Mouse (Mus musculus) bone marrow macrophage, adult 2 months (primary cell): ENCODE data around the gene Zfand3. TPM values are rescaled to one million over a fixed set of nuclear protein-coding genes. Genes with fewer than 3 reads are reported as not detected.

Experiments used
- H3K27ac ChIP-seq: 2 replicates; pipeline ENCODE4 v1.5.1; 2012; ENCODE audit warnings: low read depth, low read length; ENCODE audit not compliant: insufficient read depth
- H3K4me1 ChIP-seq: 2 replicates; pipeline ENCODE4 v1.6.1; 2012; ENCODE audit warnings: low read length; ENCODE audit not compliant: control insufficient read depth, insufficient read depth
- H3K4me3 ChIP-seq: 2 replicates; pipeline ENCODE4 v1.5.1; 2012; ENCODE audit warnings: mild to moderate bottlenecking, low read length, moderate library complexity; ENCODE audit not compliant: insufficient read depth
- CTCF ChIP-seq: IDR thresholded peaks from 2 replicates; pipeline ENCODE4 v1.5.1; 2012; ENCODE audit warnings: low read depth, mild to moderate bottlenecking, low read length, moderate library complexity
- POLR2A ChIP-seq: IDR thresholded peaks from 2 replicates; pipeline ENCODE4 v1.6.1; 2012; ENCODE audit warnings: mild to moderate bottlenecking, low read depth, low read length, borderline replicate concordance
- polyA plus RNA-seq: library from polyadenylated mRNA; stranded (reverse); fragments of >200 nt; gene quantifications from 2 replicates; pipeline ENCODE4 v1.2.4, GENCODE M21; 2012; ENCODE audit not compliant: missing spikeins, insufficient read depth, insufficient read length

Zfand3 gene
- polyA plus RNA-seq, 1 experiment = 80.4 TPM

DNA sequence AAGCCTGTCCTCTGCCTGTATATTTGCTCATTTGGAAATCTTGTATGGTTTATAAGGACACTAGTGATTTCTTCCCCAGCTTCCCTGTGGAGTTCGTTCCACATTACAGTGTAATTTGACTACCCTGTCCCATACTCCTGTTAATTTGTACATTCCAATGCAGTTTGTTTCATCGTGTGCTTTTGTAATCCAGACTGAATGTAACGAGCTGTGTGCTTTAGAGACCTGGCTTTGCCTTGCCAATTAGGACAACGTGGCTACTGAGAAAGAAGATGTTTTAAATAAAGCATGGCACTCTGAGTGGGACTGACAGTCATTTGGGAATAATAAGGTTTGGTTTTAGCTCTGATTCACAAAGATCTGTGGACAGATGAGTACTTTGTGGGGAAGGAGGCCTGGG lies 60.2 kb downstream of the Zfand3 start:
- peaks cover 8% of the 10 kb centered on the region for H3K4me1 ChIP-seq
- H3K27ac ChIP-seq = no peak overlapping the region
- no peak for TF ChIP-seq POLR2A
- no peak for TF ChIP-seq CTCF
- H3K4me3 ChIP-seq = no peak overlapping the region

GRCm38 (mm10) chr17:30069776-30070175 lies 65.2 kb downstream of the Zfand3 start:
- Histone ChIP-seq H3K4me3 (no peak overlapping the region), H3K4me1 (peaks cover 5% of the 10 kb centered on the region; the same call in 1 of the 2 replicates), H3K27ac (no peak overlapping the region)
- TF ChIP-seq CTCF (no peak), POLR2A (no peak)

- no peak overlapping the region for H3K27ac ChIP-seq
- TF ChIP-seq CTCF (no peak), POLR2A (no peak)
- peaks cover 9% of the 10 kb centered on the region for H3K4me1 ChIP-seq
- no peak overlapping the region for H3K4me3 ChIP-seq
Observed at GRCm38 (mm10) chr17:30070631-30071030, 66.1 kb downstream of the Zfand3 start.

DNA sequence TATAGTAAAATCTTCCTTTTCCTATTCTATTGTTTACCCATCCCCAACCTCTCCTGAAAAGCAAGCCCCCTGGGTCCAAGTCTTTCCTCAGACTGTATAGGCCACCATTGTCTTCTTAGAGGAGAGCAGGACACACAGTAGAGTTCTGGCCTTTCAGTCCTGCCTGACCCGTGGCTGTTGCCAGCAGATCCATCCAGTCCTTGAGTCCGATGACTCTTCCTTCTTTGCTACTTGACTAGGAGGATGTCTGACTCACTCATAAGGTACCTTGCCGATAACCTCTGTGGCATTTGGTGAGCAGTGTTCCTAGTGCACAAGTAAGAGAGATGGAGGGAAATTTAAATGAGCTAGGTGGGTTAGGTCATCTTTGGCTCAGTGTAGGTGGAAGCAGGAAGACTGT lies 68.1 kb downstream of the Zfand3 start:
- no peak overlapping the region for H3K27ac ChIP-seq
- H3K4me3 ChIP-seq = no peak overlapping the region
- peaks cover 14% of the 10 kb centered on the region for H3K4me1 ChIP-seq
- TF ChIP-seq POLR2A (no peak), CTCF (no peak)

DNA sequence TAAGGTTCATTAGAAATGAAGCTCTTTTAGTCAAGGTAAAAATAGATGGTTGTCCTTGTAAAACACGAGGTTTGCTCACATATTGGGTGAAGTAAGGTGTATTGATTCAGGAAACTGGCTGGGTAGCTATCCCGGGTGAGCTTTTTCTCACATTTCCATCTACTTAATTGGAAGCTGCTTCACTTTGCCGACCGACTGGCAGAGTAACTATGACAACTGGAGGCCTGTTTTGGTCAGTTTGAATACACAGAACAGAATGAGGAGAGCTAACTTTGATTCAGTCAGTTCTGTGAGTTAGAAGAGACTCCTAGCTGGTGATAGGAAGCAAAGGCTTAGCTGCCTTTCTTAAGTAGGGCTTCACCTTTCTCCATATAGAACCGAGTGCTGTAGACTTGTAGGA lies 71.4 kb downstream of the Zfand3 start:
- H3K4me3 ChIP-seq = no peak overlapping the region
- no peak overlapping the region for H3K27ac ChIP-seq
- H3K4me1 ChIP-seq = peaks cover 11% of the 10 kb centered on the region
- no peak for TF ChIP-seq CTCF
- TF ChIP-seq POLR2A = no peak

GRCm38 (mm10) chr17:30084007-30084406 lies 79.5 kb downstream of the Zfand3 start:
- TF ChIP-seq POLR2A (no peak), CTCF (no peak)
- Histone ChIP-seq H3K4me1 (peaks cover 7% of the 10 kb centered on the region), H3K4me3 (no peak overlapping the region)

GRCm38 (mm10) chr17:30086695-30087094 lies 82.2 kb downstream of the Zfand3 start:
- Histone ChIP-seq H3K4me3 (no peak overlapping the region), H3K27ac (no peak overlapping the region), H3K4me1 (peaks cover 7% of the 10 kb centered on the region)
- TF ChIP-seq CTCF = no peak
- TF ChIP-seq POLR2A = no peak

More at GRCm38 (mm10) chr17:30084007-30084406, 79.5 kb downstream of the Zfand3 start:
- H3K27ac ChIP-seq = no peak overlapping the region

GRCm38 (mm10) chr17:30088431-30088830 lies 83.9 kb downstream of the Zfand3 start:
- TF ChIP-seq POLR2A (no peak), CTCF (no peak)
- H3K27ac ChIP-seq = no peak overlapping the region
- peaks cover 7% of the 10 kb centered on the region for H3K4me1 ChIP-seq
- no peak overlapping the region for H3K4me3 ChIP-seq

DNA sequence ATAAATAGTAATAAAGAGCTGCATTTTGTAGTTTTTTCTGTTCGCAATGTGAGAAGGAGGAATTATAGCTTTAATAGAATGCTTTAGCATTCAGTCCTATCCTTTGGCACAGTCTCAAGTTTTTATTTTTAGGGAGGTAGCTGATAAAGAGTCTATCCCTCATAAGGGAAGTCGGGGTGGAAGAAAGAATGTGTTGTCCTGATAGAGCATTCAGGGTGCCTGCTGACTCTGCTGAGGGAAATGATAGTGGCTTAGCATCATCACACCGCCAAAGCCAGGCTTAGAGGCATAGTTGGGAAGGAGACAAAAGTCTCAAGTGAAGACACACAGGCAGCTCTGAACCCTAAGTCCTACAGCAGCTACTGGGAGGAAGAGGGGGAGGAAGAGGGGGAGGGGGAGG lies 85.9 kb downstream of the Zfand3 start:
- no peak overlapping the region for H3K4me3 ChIP-seq
- TF ChIP-seq CTCF (no peak), POLR2A (no peak)
- H3K27ac ChIP-seq = no peak overlapping the region
- H3K4me1 ChIP-seq = peaks cover 4% of the 10 kb centered on the region

GRCm38 (mm10) chr17:30093148-30093749 lies 88.7 kb downstream of the Zfand3 start:
- peaks cover 6% of the 10 kb centered on the region for H3K4me1 ChIP-seq
- no peak overlapping the region for H3K4me3 ChIP-seq
- TF ChIP-seq CTCF (no peak), POLR2A (no peak)
- no peak overlapping the region for H3K27ac ChIP-seq
